Mouse (Mus musculus) urinary bladder, postnatal 25 days (tissue): Measurements from ENCODE around the gene Fdx1.

Experiments used
- DNase-seq: peaks from one replicate; pipeline ENCODE4 v3.0.0; 2022; ENCODE audit warnings: low spot score

The Fdx1 gene

DNA sequence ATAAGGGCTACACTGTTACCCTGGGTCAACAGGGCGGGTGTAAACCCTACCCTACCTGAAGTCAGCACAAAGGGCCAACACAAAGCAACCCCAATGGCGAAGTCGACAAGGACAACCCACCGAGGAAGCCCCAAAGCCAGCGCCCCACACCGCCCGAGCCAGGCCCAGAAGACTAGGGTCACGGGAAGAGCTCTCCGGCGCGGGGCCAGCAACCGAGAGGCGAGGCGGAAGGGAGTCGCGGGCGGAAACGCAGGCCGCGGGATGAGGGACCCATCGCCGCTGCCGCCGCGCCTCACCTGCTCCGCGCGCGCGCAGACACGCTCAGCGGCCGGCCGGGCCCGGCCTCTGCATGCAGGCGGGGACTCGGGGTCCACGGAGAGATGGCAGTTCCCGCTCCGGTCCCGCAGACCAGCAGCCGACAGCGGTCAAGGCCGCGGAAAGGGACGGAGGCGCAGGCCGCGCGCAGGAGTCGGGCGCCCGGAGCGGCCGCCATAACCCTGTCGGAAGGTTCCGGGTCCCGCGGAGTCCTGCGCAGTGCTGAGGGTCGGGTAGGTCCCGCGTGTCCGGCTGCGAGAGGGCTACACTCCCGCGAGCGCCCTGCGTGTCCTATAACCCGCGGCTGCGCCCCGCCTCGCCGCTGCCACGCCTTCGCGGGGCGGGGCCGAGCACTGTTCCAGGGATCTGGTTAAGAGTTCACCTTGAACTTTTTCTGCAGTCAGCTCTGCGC is at the start of gene Fdx1:
Gene Fdx1, minus strand, starts transcription at position 582 of the 727 bp plus-strand sequence.
- peak; percentile 78 for DNase-seq

DNA sequence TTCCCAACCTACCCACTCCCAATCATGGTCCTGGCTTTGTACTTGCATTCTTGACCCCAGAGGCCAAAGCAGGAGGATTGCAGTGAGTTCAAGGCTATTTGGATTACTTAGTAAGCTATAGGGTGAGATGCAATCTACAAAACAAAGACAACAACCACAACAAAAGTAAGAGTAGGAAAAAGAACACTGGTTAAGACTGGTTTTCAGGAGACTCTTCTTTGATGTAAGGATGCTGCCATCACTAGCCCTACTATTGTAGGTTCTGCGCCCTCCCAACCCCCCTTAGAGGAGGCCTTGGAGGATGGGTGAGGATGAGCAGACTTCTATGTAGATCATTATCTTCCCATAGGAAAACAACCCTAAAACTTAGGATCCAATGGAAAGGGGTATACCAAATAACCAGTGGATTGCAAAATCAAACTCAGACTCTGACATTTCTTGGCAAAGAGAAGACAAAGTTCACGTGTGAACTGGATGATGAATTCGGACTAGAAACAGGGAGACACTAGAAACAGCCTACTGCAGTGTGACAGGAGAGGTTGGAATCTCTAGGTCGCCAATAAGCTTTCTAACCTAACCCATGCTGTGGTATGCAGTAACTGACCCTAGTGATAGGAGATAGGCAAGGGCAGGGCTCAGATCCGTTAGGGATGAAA is 49.6 kb upstream of the Fdx1 start:
- no peak for DNase-seq

DNA sequence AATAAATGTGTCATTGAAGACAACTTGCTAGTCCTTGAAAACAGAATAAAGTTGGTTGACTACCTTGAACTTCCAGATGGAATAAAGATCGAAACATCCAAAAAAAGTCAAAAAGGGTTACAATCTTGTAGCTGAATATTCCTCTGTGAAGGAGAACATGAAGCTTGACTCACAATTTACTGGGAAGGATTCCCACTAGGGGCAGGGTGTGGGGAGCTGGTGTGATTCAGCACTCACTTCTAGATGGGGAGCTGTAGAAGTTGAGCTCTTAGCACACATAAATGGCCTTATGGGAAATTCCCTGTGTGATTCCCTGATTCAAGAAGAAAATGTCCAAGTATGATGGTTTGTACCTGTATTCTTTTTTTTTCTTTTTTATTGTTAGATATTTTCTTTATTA is 49.0 kb upstream of the Fdx1 start:
- no peak for DNase-seq

DNA sequence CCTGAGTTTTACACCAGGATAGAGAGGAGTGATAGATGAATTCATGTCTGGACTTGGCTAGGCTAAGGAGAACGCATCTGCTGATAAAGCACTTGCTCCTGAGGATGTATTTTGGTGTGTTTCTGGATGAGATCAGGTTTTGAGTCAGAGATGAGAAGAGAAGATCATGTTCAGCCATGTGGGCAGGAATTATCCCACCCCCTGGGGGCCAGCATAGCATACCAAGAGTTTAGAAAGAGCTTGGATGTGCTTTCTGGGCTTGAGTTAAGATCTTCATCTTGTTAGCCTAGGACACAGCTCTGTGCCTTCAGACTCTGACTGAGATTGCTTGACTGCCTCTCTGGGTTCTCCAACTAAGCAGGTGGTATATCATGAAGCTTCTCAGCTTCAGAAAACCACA is 45.2 kb upstream of the Fdx1 start:
- DNase-seq = no peak

DNA sequence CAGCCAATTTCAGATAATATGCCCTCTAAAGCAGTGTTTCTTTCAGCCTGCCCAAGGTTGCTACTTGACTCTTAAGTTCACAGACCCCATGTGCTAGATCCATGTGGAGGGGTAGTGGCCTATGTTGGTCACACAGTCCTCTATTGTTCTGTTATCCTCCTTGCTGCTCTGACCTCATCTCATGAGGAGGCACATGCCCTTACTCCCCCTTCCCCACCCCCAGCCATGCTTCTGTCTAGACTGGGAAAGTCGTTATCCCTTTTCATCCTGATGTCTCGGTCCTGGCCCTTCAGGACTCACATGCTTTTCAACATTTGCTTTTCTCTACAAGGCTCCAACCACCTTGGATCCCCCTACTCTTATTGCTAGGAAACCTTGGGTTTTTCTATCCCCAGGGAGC is 44.0 kb upstream of the Fdx1 start:
- no peak for DNase-seq

DNA sequence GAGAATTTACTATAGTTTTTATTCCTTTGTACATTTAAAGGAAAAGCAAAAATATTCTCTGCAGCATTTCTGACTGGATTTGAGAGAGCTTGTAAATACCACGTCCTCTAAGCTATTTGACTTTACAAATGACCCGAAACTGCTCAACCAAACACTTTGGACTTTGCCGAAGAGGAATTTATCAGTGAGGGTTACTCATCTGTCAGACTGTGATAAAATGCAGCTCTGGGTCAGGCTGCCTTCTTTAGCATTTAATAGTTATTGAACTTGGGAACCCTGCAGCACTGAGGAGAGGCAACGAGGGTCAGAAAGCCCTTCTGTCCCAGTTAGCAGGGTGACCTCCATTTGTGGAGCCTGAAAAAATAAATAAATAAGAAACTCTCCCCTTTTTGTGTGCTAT is 40.1 kb upstream of the Fdx1 start:
- no peak for DNase-seq

DNA sequence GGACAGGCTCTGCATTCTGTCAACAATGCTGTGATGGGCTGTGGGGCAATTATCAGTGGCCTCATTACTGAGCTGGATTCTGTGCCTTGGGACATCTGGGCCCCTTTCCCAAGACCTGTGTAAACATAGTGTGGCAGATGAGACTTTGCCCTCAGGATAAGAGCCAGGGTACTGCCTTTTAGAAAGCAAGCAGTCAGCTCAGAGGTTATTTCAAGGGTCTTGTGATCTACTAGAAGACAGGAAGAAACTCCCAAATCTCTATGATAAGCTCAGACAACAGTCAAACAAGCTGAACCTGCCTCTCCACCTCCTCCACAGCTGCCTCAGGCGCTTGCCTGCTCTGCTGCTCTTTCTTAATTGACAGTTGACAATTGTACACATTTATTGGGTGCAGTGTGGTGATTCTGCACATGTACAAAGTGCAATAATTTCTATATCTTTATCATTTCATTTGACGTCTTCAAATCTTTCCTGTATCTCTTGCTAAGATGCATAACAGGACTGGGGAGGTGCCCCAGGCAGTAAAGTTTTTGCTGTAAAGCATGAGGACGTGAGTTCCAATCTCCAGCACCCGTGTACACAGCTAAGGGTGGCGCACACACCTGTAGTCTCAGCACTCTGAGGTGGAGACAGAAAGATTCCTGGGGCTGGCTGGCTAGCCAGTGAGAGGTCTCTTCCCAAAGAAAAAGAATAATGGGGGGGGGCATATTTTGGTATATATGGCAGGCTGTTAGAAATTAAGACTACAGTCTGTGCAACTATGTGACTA is 32.2 kb upstream of the Fdx1 start:
- DNase-seq = no peak

DNA sequence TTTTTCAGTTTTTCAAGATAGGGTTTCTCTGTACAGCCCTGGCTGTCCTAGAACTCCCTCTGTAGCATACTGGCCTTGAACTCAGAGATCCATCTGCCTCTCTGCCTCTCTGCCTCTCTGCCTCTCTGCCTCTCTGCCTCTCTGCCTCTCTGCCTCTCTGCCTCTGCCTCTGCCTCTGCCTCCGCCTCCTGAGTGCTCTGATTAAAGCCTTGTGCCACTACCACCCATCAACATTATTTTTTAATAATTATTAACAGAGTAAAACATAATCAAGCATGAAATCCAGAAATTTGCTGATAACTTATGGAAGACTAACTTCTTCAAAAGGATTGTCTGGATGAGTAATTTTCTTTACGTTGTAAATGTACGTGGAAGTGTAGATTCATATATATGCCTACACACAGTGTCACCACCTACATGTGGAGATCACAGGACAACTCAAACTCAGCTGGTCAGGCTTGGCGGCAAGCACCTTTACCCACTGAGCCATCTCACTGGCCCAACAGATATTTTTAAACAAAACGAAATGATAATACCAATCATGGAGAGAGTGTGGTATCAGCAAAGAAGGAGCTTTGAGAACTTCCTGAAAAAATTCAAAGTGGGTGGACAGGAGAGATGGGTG is 31.4 kb upstream of the Fdx1 start:
- DNase-seq = no peak

DNA sequence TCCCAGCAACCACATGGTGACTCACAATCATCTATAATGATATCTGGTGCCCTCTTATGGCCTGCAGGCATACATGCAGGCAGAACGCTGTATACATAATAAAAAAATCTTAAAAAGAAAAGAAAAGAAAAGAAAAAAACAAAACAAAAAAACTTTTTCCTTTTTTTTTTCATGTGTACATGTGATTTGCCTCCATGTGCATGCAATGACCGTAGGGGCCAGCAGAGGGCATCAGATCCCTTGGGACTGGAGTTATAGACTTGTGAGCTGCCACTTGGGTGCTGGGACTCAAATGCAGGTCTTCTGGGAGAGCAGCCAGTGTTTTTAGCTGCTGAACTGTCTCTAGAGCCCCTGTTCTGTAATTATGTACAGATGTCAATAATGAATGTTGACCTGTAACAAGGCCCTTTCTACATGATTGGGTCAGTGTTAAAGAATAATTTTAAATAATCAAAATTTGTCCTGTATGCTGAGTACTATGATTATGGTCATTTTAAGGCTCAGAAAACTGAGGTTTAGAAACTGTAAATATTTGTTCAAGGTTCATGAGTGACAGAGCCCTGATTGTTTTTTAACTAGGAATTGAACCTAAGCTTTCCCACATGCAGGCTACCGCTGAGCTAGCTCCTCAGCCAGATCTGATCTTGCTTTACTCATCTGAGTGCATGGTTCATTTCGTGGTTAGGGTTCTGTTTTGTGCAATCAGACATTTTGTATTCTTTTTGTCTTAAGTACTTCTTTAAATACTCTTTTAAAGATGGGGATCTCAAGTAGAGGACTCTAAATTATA is 30.3 kb upstream of the Fdx1 start:
- no peak for DNase-seq

DNA sequence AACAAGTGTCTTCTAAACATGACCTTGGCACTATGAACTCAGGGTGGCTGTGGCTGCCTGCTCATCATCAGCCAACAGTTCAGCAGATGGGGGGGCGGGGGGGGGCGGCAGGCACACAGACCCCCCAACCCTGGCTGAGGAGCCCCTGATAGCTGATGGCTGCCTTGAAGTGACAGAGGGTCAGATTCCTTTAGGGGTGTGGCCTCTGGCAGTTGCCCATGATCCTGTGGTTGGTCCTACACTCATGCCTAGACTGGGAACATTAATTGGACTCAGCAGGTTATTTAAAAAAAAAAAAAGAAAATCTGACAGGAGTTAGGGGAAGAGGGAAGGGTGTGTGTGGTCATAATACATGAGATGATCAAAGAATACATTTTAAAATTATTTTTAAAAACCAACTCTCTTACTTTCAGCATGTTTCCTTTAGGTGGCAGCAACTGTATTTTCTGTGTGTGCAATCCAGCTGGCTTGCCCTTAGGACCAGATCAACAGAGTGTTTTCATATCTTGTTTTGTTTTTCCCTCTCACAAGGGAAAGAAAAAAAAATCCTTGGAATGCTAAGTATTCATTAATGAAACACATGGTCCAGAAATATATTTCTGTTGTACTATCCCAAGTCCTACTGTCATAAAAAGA is 28.0 kb upstream of the Fdx1 start:
- no peak for DNase-seq

DNA sequence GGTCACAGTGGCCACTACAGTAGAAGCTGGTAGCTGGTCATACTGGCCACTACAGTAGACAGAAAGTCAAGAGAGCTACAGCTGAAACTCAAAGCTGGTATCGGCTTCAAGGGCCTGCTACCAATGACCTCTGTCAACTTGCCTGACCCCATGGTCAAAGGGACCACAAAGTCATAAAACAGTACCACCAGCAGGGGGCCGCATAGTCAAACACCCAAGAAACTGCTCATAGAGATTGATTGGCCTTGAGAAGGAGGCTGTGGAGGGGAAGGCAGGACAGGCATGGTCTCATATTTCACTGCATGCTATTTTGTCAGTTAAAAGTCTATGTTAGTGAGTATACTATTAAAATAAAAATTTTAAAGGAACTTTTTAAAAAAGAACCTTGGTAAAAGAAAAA is 27.5 kb upstream of the Fdx1 start:
- DNase-seq = peak; percentile 29

DNA sequence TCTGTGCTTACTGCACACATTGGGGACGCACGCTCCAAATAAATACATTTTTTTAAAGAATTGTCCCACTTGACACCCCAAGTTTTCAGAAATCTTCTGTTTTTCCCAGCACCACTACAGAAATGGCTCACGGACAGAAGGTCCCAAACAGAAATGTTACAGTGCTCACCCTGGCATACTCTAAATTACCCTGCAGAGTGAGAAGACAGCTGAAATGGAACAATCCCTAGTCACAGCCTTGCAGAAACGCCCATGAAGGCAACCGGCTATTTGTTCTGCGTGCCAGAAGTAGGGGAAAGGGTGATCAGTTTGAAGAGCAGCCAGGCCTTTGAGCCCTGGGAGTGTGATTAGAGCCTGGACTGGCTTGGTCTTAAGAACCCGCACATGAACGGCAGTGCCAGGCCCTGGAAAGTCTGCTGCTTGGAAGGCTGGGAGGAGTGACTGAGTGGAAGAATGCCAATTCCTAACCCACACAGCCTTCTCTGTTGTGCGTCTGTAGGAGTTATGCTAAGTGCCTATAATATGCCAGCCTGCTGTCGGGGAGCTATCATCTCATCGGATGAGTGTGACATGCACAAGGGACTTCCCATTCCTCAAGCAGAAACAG is 22.2 kb upstream of the Fdx1 start:
- no peak for DNase-seq

DNA sequence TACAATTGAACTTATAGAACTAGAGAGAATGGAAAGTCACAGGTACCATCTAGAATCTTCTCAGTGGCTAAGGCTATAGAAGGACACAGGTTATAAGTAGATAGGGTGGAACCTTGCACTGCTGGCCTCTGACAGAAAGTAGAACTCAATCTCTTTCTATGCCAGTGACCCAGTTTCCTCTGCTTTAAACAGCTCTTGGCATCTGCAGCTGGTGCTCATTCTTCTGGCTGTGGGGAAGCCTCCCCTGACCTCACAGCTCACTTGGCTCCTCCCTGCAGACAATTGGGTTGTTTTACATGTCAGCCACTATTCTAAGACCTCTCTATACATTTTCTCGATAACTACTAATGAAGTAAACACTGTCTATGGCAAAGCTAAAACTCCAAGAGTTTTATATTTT is 17.8 kb upstream of the Fdx1 start:
- DNase-seq = no peak

DNA sequence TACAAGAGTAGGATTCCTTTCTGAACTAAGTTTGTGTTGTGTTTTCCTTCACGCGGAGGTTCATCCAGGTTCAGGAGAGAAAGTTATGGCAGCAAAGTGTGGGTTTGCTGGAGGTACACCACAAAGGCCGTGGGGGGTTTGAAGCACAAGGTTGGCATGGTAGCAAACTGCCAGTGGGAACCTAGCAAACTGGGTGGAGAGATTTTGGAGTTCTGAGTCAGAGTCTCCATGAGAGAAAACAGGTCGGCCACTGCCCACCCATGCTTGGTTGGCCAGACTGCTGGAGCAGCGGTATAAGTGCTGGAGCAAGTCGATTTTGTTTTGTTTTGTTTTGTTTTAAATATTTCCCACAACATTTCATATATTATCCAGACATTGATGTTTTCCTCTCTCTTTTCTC is 15.9 kb upstream of the Fdx1 start:
- DNase-seq = no peak

DNA sequence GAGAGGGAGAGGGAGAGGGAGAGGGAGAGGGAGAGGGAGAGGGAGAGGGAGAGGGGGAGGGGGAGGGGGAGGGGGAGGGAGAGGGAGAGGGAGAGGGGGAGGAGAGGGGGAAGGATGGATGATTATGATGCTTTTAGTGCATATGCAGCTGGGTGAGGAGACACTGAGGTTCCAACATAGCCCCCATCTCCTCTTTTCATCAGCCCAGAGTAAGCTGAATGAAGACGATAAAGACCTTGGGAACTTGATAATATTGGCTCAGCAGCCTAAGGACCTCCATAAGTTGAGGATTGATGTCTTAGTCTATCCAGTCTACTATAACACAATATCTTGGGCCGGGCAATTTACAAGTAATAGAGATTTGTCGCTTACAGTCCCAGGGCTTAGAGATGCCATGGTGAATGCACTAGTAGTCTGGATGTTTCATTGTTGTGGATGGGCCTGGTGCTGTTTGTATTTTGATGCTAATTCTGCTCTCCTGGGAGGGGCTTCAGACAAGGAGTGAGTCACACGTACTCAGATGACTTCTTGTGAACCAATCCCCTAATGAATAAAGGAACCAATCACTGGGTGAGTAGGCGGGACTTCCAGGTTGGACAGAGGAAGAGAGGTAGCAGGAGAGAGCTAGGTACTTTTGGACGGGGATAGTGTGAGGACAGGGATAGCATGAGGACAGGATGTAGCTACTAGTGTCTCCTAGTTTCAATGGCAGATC is 15.3 kb upstream of the Fdx1 start:
- no peak for DNase-seq

DNA sequence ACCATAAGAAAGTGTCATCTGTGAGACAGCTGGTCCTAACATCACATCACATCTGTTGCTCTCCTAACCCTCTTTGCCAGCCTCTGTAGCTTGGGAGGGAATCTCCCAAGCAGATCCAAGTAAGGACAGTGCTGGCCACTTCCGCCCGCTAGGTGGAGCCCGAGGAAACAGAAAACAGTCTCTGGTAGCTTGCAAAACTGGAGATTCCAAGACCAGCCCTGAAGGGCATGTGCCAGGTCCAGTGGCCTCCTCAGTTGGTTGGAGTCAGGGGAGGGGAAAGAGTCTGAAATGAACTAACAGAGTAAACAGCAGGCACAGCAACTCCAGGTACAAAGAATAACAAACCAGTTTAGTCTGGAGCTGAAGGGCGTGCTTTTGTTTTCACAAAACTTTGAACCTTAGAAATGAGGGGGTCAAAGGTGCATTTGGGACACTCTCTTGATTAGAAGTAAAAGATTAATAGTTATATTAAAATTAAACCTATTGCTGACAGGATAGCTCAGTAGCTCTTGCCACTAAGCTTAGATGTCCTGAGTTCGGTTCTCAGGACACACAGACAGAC is 14.2 kb upstream of the Fdx1 start:
- DNase-seq = peak; percentile 81

DNA sequence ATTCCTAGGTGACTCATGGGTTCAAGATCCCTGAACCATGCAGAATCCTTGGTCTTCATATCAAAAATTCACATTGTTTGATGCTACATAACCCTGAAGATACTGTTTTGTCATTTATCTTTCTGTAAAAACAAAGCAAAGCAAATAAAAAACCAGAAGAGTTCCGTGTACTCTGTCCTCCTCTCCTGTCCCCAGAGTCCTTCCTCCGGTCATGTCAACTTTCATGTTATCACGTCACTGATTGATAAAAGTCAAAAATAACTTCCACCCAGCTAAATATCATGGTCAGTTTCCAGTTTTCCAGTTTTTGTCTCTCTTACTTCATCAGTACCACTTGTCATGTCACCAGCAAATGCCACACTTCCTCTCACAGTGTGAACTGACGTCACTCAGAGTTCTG is 11.5 kb upstream of the Fdx1 start:
- no peak for DNase-seq

DNA sequence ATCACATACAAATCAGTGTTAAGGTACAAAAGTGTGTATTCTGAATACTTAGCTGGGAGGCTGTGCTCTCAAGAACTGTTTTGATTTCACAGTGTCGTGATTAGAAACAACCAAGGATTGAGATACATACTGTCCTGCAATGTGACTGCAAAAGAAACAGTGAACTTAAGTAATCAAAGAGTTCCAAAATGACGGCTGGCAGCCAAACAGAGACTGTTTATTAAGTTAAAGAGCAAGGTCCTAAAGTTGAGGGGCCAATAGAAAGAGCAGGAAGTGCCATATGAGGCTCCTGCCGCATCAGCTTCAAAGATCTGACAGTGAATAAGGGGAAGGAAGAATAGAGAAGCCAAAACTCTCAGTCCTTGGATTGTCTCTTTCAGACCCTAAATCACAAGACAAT is 10.5 kb upstream of the Fdx1 start:
- no peak for DNase-seq

DNA sequence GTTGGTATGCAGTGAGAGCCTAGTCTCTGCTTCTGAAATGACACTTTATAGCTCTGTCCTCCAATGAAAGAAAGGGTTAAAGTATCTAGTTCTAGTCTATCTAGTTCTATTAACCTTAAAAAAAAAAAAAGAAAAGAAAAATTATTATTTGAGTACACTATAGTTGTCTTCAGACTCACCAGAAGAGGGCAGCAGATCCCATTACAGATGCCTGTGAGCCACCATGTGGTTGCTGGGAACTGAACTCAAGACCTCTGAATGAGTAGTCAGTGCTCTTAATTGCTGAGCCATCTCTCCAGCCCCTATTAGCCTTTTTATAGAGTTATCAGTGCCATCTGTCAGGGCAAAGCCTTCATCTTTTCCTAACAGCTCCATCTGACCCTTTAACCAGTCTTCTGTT is 3.0 kb upstream of the Fdx1 start:
- DNase-seq = no peak

DNA sequence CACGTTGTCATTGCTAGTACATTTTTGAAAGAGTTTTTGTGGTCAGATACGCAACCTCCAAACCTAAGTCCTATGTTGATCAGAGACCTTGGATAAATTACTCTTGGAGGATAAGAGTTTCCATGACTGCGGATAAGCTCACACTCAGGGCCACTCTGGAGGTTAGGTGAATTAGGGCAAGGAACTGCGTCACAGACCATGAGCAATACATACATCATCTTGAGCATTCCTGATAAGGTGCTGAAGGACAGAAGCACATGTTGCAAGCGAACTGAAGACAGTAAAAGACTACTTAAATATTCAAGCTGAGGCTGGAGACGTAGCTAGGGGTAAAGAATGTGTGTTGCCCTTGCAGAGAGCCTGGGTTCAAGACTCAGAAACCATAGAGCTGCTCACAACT is 754 bp upstream of the Fdx1 start:
- DNase-seq = no peak
